Mouse (Mus musculus): ENCODE measurements around the gene Gadd45b. TPM values are rescaled to one million over a fixed set of nuclear protein-coding genes. Genes with fewer than 3 reads are reported as not detected.
A peak's percentile ranks its signal among the peaks of the same experiment; 100 is the strongest.

The Gadd45b gene
- total and polyA plus RNA-seq, 3 experiments = 10.1 to 13.3 TPM; not detected in 1

- H3K9me3 ChIP-seq (replicated peaks; ENCODE audit: insufficient read depth, low read length) = no peaks in the 10 kb centered on the region
- H3K27ac ChIP-seq (ENCODE audit: control insufficient read depth, low read depth, low read length) = no peak overlapping the region
- peaks cover 7 to 28% of the 10 kb centered on the region in 2 experiments for H3K4me1 ChIP-seq (ENCODE audit: control insufficient read depth in 1 of 2, insufficient read depth in 2 of 2, low read length in 2 of 2)
- DNase-seq (ENCODE audit: low read depth, low spot score) = no peak
- peaks cover 0 to 8% of the 10 kb centered on the region in 2 experiments; a peak in 2 of 4 replicates for H3K36me3 ChIP-seq (ENCODE audit: control insufficient read depth in 1 of 2, insufficient read depth in 2 of 2, low read length in 2 of 2)
- H3K4me3 ChIP-seq (ENCODE audit: control insufficient read depth in 1 of 2, insufficient read depth in 1 of 2, low read depth in 2 of 2, low read length in 2 of 2) = no peak overlapping the region
- peaks cover under 1% of the 10 kb centered on the region; the same call in 1 of the 2 replicates for H3K79me2 ChIP-seq (ENCODE audit: control insufficient read depth, insufficient read depth, low read length, poor library complexity)
- TF ChIP-seq ETS1 (IDR thresholded peaks at IDR 0.05; ENCODE audit: low read depth, low read length) (peak; percentile 45; the same call in 1 of the 2 replicates), GATA1 (IDR thresholded peaks at IDR 0.05; ENCODE audit: low read depth, low read length) (no peak), SIN3A (IDR thresholded peaks at IDR 0.05; ENCODE audit: low read length) (no peak)
- H3K9ac ChIP-seq (ENCODE audit: control insufficient read depth, low read depth, low read length, poor library complexity, severe bottlenecking) = no peak overlapping the region
- no peaks in the 10 kb centered on the region for H3K27me3 ChIP-seq (ENCODE audit: control insufficient read depth in 1 of 2, insufficient read depth in 2 of 2, low read length in 2 of 2)
Measured at GRCm38 (mm10) chr10:80937646-80938045, 7.8 kb downstream of the Gadd45b start.

DNA sequence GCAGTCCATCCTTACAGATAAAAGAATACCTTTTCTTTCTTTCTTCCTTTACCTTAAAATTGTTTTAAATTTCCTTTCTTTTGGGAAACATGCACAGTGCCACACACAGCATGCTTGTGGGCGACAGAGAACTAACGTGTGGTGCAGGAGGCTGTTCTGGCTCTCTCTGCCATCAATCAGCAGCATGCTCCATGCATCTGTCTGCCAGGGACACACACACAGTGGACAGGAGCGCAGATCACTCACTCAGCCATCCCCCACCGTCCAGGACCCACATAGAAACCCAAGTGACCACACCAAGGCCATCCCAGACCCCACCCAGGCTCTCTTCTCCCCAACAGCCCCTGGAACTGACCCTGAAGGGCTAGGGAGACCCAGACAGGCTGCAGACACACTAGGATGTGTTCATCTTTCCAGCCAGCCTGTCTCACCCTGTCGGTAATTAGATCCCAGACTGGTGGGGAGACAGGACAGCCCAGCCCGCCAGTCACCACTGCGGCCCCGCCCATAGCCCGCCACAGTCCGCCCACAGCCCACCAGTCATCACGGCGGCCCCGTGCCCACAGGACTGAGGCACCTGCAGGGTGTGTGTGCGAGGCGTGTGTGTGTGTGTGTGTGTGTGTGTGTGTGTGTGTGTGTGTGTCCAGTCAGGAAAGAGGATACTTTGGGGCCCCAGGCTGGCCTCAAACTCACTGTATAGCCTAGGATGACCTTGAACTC lies 9.1 kb downstream of the Gadd45b start:
- peak; percentile 58 for DNase-seq (ENCODE audit: low read depth, low spot score)
- peak overlapping the region; percentile 1; the same call in 1 of the 2 replicates for H3K9ac ChIP-seq (ENCODE audit: control insufficient read depth, low read depth, low read length, poor library complexity, severe bottlenecking)
- H3K36me3 ChIP-seq (ENCODE audit: control insufficient read depth in 1 of 2, insufficient read depth in 2 of 2, low read length in 2 of 2) = peaks cover 0 to 8% of the 10 kb centered on the region in 2 experiments; a peak in 2 of 4 replicates
- peaks cover 5 to 28% of the 10 kb centered on the region in 2 experiments for H3K4me1 ChIP-seq (ENCODE audit: control insufficient read depth in 1 of 2, insufficient read depth in 2 of 2, low read length in 2 of 2)
- H3K27me3 ChIP-seq (ENCODE audit: control insufficient read depth in 1 of 2, insufficient read depth in 2 of 2, low read length in 2 of 2) = no peaks in the 10 kb centered on the region
- no peak for TF ChIP-seq USF2 (IDR thresholded peaks at IDR 0.05; ENCODE audit: borderline replicate concordance in 1 of 2, insufficient read depth in 1 of 2, low read depth in 1 of 2, low read length in 2 of 2)
- no peak for TF ChIP-seq SMC3 (IDR thresholded peaks at IDR 0.05; ENCODE audit: low read depth, low read length)
- no peak for TF ChIP-seq CHD2 (IDR thresholded peaks at IDR 0.05; ENCODE audit: low read length)
- no peak for TF ChIP-seq MYC (IDR thresholded peaks at IDR 0.05; ENCODE audit: low read depth, low read length)
- no peak for TF ChIP-seq POLR2AphosphoS2 (IDR thresholded peaks at IDR 0.05; ENCODE audit: low read length)
- no peak for TF ChIP-seq GATA1 (IDR thresholded peaks at IDR 0.05; ENCODE audit: low read depth, low read length)
- no peak for TF ChIP-seq MYB (IDR thresholded peaks at IDR 0.05; ENCODE audit: low read depth, low read length)
- TF ChIP-seq TBP (IDR thresholded peaks at IDR 0.05; ENCODE audit: low read depth, low read length) = no peak
- TF ChIP-seq MAFK (IDR thresholded peaks at IDR 0.05; ENCODE audit: borderline replicate concordance, low read depth, low read length) = no peak
- TF ChIP-seq TAL1 (IDR thresholded peaks at IDR 0.05; ENCODE audit: low read length) = no peak
- TF ChIP-seq POLR2A (IDR thresholded peaks at IDR 0.05; ENCODE audit: control insufficient read depth in 1 of 2, insufficient read depth in 1 of 2, low read depth in 1 of 2, low read length in 2 of 2, poor library complexity in 1 of 2) = no peak
- TF ChIP-seq ZC3H11A (IDR thresholded peaks at IDR 0.05; ENCODE audit: low read depth, low read length) = no peak
- peak overlapping the region; percentile 50 to 51 for H3K4me3 ChIP-seq (ENCODE audit: control insufficient read depth in 1 of 2, insufficient read depth in 1 of 2, low read depth in 2 of 2, low read length in 2 of 2)
- H3K27ac ChIP-seq (ENCODE audit: control insufficient read depth, low read depth, low read length) = no peak overlapping the region
- no peaks in the 10 kb centered on the region for H3K9me3 ChIP-seq (replicated peaks; ENCODE audit: insufficient read depth, low read length)
- no peaks in the 10 kb centered on the region for H3K79me2 ChIP-seq (ENCODE audit: control insufficient read depth, insufficient read depth, low read length, poor library complexity)
